Mouse (Mus musculus): Measurements from ENCODE around the gene Rpusd4. TPM values are rescaled to one million over a fixed set of nuclear protein-coding genes. Genes with fewer than 3 reads are reported as not detected.
A peak's percentile ranks its signal among the peaks of the same experiment; 100 is the strongest.

The Rpusd4 gene
- total and polyA plus RNA-seq, 2 experiments from 2014 or later: 12.6 to 14.1 TPM

DNA sequence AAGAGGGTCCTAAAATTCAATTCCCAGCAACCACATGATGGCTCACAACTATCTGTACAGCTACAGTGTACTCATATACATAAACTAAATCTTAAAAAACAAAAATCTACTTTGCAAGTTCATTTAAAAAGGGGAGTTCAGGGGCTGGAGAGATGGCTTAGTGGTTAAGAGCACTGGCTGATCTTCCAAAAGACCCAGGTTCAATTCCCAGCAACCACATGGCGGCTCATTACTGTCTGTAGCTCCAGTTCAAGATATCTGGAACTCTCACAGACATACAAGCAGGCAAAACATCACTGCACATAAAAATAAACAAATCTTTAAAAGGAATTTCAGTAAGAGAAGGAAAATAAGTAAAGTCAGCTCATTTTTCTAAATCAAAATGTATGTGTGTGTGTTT is 29.3 kb upstream of the Rpusd4 start:
- no peaks in the 10 kb centered on the region for H3K9me3 ChIP-seq (replicated peaks; ENCODE audit: control insufficient read depth, low read length)
- no peak for ATAC-seq (ENCODE audit: insufficient read depth, low read depth)
- no peak overlapping the region for H3K9ac ChIP-seq (replicated peaks; ENCODE audit: low read depth, low read length)
- WGBS: 96% methylated on average over 1 of the region's 1 CpGs
- no peak overlapping the region for H3K27ac ChIP-seq (ENCODE audit: low read depth)
- no peak for DNase-seq (ENCODE audit: low spot score)
- 0 out of 2 replicates have a peak, but pooled peaks cover 10% of the 10 kb centered on the region for H3K36me3 ChIP-seq (replicated peaks; ENCODE audit: control insufficient read depth, insufficient read depth, low read length)
- no peaks in the 10 kb centered on the region for H3K4me1 ChIP-seq (ENCODE audit: control insufficient read depth, insufficient read depth)
- TF ChIP-seq EP300 (IDR thresholded peaks at IDR 0.05; ENCODE audit: low read depth) (no peak), CTCF (IDR thresholded peaks at IDR 0.05; ENCODE audit: low read depth) (no peak)
- H3K27me3 ChIP-seq (ENCODE audit: control insufficient read depth, insufficient read depth, low read length): no peaks in the 10 kb centered on the region
- H3K4me2 ChIP-seq (ENCODE audit: low read depth, low read length): no peak overlapping the region
- H3K4me3 ChIP-seq (ENCODE audit: low read depth, low read length): no peak overlapping the region

DNA sequence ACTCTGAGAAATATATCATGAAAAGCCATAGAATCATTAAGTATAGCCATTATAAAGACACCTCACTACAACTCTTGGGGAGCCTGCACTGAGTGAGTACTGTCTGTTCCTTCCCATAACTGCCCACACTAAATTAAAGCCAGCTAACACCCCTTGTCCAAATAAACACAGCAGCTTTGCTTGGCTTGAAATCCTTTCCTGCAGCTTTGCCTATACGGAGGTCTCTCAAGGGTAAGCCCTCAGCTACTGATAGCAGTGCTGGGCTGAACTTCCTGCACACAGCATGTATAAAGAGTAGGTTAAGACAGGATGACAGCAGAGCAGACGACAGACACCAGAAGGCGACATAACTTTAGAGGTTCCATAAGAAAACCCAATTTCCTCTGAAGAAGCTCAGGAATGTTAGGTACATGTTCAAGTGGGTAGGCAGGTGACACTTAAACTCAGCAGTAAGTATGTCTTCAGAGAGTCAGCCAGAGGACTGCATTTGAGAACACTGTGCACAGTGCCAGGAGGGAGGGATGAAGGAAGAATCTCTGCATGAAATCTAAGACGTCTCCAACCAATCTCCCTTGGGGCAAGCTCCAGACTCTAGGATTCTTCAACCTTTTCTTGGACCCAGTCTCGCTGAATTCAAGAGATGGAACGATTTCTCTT is 28.6 kb upstream of the Rpusd4 start:
- WGBS: 42% methylated on average over 6 of the region's 6 CpGs
- Histone ChIP-seq H3K27me3 (ENCODE audit: control insufficient read depth, insufficient read depth, low read length) (no peaks in the 10 kb centered on the region), H3K4me3 (ENCODE audit: low read depth, low read length) (no peak overlapping the region), H3K9ac (replicated peaks; ENCODE audit: low read depth, low read length) (no peak overlapping the region), H3K9me3 (replicated peaks; ENCODE audit: control insufficient read depth, low read length) (no peaks in the 10 kb centered on the region), H3K4me2 (ENCODE audit: low read depth, low read length) (no peak overlapping the region), H3K27ac (ENCODE audit: low read depth) (no peak overlapping the region), H3K36me3 (replicated peaks; ENCODE audit: control insufficient read depth, insufficient read depth, low read length) (0 out of 2 replicates have a peak, but pooled peaks cover 4% of the 10 kb centered on the region), H3K4me1 (ENCODE audit: control insufficient read depth, insufficient read depth) (no peaks in the 10 kb centered on the region)
- DNase-seq (ENCODE audit: low spot score): peak; percentile 51
- ATAC-seq (ENCODE audit: insufficient read depth, low read depth): peak; percentile 71
- no peak for TF ChIP-seq CTCF (IDR thresholded peaks at IDR 0.05; ENCODE audit: low read depth)
- TF ChIP-seq EP300 (IDR thresholded peaks at IDR 0.05; ENCODE audit: low read depth): no peak

DNA sequence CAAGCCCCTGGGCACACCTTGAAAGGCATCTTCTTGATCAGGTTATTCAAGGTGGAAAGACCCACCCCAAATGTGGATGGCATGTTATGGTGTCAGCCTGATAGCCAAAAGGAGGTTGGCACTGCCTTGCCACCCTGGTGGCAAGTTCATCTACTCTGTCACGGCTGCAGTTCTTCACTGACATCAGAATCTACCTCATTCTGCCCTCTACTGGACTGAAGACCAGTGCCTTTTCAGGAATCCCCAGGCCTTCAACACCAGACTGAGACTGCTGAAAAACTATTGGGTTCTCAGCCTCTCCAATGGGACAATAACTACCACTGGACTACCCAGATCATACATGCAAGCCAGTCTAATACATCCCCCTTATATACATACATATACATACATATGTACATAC is 27.9 kb upstream of the Rpusd4 start:
- Histone ChIP-seq H3K36me3 (replicated peaks; ENCODE audit: control insufficient read depth, insufficient read depth, low read length) (no peaks in the 10 kb centered on the region), H3K27me3 (ENCODE audit: control insufficient read depth, insufficient read depth, low read length) (no peaks in the 10 kb centered on the region), H3K4me1 (ENCODE audit: control insufficient read depth, insufficient read depth) (no peaks in the 10 kb centered on the region), H3K4me2 (ENCODE audit: low read depth, low read length) (no peak overlapping the region), H3K9me3 (replicated peaks; ENCODE audit: control insufficient read depth, low read length) (no peaks in the 10 kb centered on the region), H3K4me3 (ENCODE audit: low read depth, low read length) (no peak overlapping the region), H3K9ac (replicated peaks; ENCODE audit: low read depth, low read length) (no peak overlapping the region), H3K27ac (ENCODE audit: low read depth) (no peak overlapping the region)
- DNase-seq (ENCODE audit: low spot score) (no peak), ATAC-seq (ENCODE audit: insufficient read depth, low read depth) (no peak)
- WGBS: 65% methylated on average over 1 of the region's 1 CpGs
- 0 out of 2 replicates have a peak, but pooled peaks have one; percentile 11 for TF ChIP-seq CTCF (IDR thresholded peaks at IDR 0.05; ENCODE audit: low read depth)
- no peak for TF ChIP-seq EP300 (IDR thresholded peaks at IDR 0.05; ENCODE audit: low read depth)

DNA sequence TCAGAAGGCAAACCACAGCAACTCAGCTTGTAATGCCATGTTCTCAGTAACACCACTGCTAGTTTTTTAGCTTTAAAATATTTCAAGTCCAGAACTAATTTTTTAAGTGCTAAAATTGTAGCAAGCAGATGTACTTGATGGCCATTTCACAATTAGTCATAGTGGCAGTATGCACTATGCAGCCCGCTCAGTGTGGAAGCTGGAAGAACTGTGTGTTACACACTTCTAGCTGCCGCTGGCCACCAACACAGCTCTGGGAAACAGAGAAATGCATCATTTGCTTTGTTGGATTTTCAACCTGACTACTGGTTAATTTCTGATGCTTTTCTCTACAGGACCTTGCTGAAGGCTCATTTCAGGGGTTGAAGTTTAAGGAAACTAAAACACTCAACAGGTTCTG is 20.3 kb upstream of the Rpusd4 start:
- DNase-seq (ENCODE audit: low spot score): no peak
- no peaks in the 10 kb centered on the region for H3K27me3 ChIP-seq (ENCODE audit: control insufficient read depth, insufficient read depth, low read length)
- H3K36me3 ChIP-seq (replicated peaks; ENCODE audit: control insufficient read depth, insufficient read depth, low read length): no peaks in the 10 kb centered on the region
- no peak overlapping the region for H3K27ac ChIP-seq (ENCODE audit: low read depth)
- no peak for ATAC-seq (ENCODE audit: insufficient read depth, low read depth)
- H3K9me3 ChIP-seq (replicated peaks; ENCODE audit: control insufficient read depth, low read length): no peaks in the 10 kb centered on the region
- H3K4me1 ChIP-seq (ENCODE audit: control insufficient read depth, insufficient read depth): no peaks in the 10 kb centered on the region
- H3K4me2 ChIP-seq (ENCODE audit: low read depth, low read length): no peak overlapping the region
- H3K9ac ChIP-seq (replicated peaks; ENCODE audit: low read depth, low read length): no peak overlapping the region
- no peak overlapping the region for H3K4me3 ChIP-seq (ENCODE audit: low read depth, low read length)
- no peak for TF ChIP-seq CTCF (IDR thresholded peaks at IDR 0.05; ENCODE audit: low read depth)
- TF ChIP-seq EP300 (IDR thresholded peaks at IDR 0.05; ENCODE audit: low read depth): no peak
- 89% methylated on average over 2 of the region's 2 CpGs for WGBS

DNA sequence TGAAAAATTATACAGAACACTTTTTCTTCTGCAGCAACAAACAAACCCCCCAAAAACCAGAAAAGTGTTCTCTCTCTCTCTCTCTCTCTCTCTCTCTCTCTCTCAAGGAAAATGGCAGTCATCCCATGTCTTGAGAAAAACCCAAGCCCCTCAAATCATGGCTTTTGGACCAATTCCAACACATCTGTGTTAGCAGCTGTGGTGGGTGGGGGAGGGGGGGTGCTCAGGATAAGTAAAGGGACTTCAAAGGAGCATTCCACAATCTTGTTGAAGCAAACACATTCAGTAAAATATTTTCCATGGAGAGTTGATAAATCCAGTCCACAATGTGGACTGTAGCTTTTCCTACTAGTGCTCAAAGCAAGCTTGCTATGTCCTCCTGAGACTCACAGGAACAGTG is 18.2 kb upstream of the Rpusd4 start:
- Histone ChIP-seq H3K27me3 (ENCODE audit: control insufficient read depth, insufficient read depth, low read length) (no peaks in the 10 kb centered on the region), H3K4me2 (ENCODE audit: low read depth, low read length) (no peak overlapping the region), H3K9ac (replicated peaks; ENCODE audit: low read depth, low read length) (no peak overlapping the region), H3K27ac (ENCODE audit: low read depth) (no peak overlapping the region), H3K9me3 (replicated peaks; ENCODE audit: control insufficient read depth, low read length) (no peaks in the 10 kb centered on the region), H3K36me3 (replicated peaks; ENCODE audit: control insufficient read depth, insufficient read depth, low read length) (no peaks in the 10 kb centered on the region), H3K4me3 (ENCODE audit: low read depth, low read length) (no peak overlapping the region), H3K4me1 (ENCODE audit: control insufficient read depth, insufficient read depth) (no peaks in the 10 kb centered on the region)
- DNase-seq (ENCODE audit: low spot score): no peak
- no peak for ATAC-seq (ENCODE audit: insufficient read depth, low read depth)
- TF ChIP-seq EP300 (IDR thresholded peaks at IDR 0.05; ENCODE audit: low read depth) (no peak), CTCF (IDR thresholded peaks at IDR 0.05; ENCODE audit: low read depth) (no peak)

DNA sequence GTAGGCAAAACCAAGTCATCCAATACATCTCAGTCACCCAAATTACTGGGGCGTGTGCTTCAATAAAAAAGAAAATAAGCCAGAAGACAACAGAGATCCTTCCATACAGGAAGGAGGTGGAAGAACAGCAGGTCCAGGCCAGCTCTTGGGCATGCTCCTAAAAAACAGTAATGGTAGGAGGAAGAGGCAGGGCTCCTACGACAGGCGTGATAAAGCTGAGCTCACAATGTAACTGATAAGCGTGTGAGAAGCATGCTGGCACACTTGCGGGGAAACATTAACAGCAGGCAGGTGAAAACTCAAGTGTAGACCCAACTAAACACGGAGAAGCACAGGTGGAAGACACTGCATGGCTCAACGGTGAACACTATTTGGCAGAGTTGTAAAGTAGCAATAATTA is 10.3 kb upstream of the Rpusd4 start:
- Histone ChIP-seq H3K4me2 (ENCODE audit: low read depth, low read length) (no peak overlapping the region), H3K27me3 (ENCODE audit: control insufficient read depth, insufficient read depth, low read length) (no peaks in the 10 kb centered on the region), H3K9me3 (replicated peaks; ENCODE audit: control insufficient read depth, low read length) (no peaks in the 10 kb centered on the region), H3K27ac (ENCODE audit: low read depth) (no peak overlapping the region), H3K36me3 (replicated peaks; ENCODE audit: control insufficient read depth, insufficient read depth, low read length) (no peaks in the 10 kb centered on the region), H3K4me3 (ENCODE audit: low read depth, low read length) (no peak overlapping the region), H3K4me1 (ENCODE audit: control insufficient read depth, insufficient read depth) (no peaks in the 10 kb centered on the region), H3K9ac (replicated peaks; ENCODE audit: low read depth, low read length) (no peak overlapping the region)
- ATAC-seq (ENCODE audit: insufficient read depth, low read depth) (no peak), DNase-seq (ENCODE audit: low spot score) (no peak)
- no peak for TF ChIP-seq CTCF (IDR thresholded peaks at IDR 0.05; ENCODE audit: low read depth)
- no peak for TF ChIP-seq EP300 (IDR thresholded peaks at IDR 0.05; ENCODE audit: low read depth)
- 50% methylated on average over 7 of the region's 7 CpGs for WGBS

Measured in heart, postnatal 0 days (tissue).